Mouse (Mus musculus) neural tube, embryonic 13.5 days (tissue): ENCODE results near the gene Bace2. TPM values are rescaled to one million over a fixed set of nuclear protein-coding genes. Genes with fewer than 3 reads are reported as not detected.

Experiments used
- ATAC-seq: fragments of 200-750 bp; cut with Nextera tagmentation; 2 replicates; pipeline ENCODE4 v1.8.0; 2017; ENCODE audit warnings: low read depth, mild to moderate bottlenecking, moderate TSS enrichment, moderate library complexity
- H3K27ac ChIP-seq: fragments of 300-500 bp; sonication (generic); replicated peaks from 2 replicates; pipeline ENCODE4 v1.5.1; 2015; ENCODE audit warnings: moderate library complexity, mild to moderate bottlenecking, inconsistent platforms
- H3K27me3 ChIP-seq: fragments of 300-500 bp; sonication (generic); 2 replicates; pipeline ENCODE4 v1.6.1; 2015; ENCODE audit warnings: mild to moderate bottlenecking, inconsistent platforms
- H3K36me3 ChIP-seq: fragments of 300-500 bp; sonication (generic); 2 replicates; pipeline ENCODE4 v1.6.1; 2015; ENCODE audit warnings: mild to moderate bottlenecking, inconsistent platforms
- H3K4me1 ChIP-seq: fragments of 300-500 bp; sonication (generic); replicated peaks from 2 replicates; pipeline ENCODE4 v1.6.1; 2015; ENCODE audit warnings: inconsistent platforms
- H3K4me2 ChIP-seq: fragments of 300-500 bp; sonication (generic); 2 replicates; pipeline ENCODE4 v1.6.1; 2015; ENCODE audit warnings: inconsistent platforms, mild to moderate bottlenecking, moderate library complexity
- H3K4me3 ChIP-seq: fragments of 300-500 bp; sonication (generic); 2 replicates; pipeline ENCODE4 v1.5.1; 2015; ENCODE audit warnings: mild to moderate bottlenecking, inconsistent platforms
- H3K9ac ChIP-seq: fragments of 300-500 bp; sonication (generic); 2 replicates; pipeline ENCODE4 v1.6.1; 2015; ENCODE audit warnings: moderate library complexity, mild to moderate bottlenecking, inconsistent platforms
- H3K9me3 ChIP-seq: fragments of 300-500 bp; sonication (generic); 2 replicates; pipeline ENCODE4 v1.6.1; 2016; ENCODE audit warnings: inconsistent platforms
- WGBS: fragments of 180-500 bp; shearing (Covaris S2); methylation state at CpG from one replicate; pipeline ENCODE4 v1.1.7; 2015; 5-methylcytosine and 5-hydroxymethylcytosine counted together
- polyA plus RNA-seq: library from polyadenylated mRNA; unstranded; fragments of >200 nt; fragmentation: Nextera tagmentation; extraction: Ambion mirVana; gene quantifications from 2 replicates; pipeline ENCODE4 v1.2.1, GENCODE M21; 2015

Bace2 gene
- polyA plus RNA-seq: 4.7 and 6.0 TPM in 2 replicates

DNA sequence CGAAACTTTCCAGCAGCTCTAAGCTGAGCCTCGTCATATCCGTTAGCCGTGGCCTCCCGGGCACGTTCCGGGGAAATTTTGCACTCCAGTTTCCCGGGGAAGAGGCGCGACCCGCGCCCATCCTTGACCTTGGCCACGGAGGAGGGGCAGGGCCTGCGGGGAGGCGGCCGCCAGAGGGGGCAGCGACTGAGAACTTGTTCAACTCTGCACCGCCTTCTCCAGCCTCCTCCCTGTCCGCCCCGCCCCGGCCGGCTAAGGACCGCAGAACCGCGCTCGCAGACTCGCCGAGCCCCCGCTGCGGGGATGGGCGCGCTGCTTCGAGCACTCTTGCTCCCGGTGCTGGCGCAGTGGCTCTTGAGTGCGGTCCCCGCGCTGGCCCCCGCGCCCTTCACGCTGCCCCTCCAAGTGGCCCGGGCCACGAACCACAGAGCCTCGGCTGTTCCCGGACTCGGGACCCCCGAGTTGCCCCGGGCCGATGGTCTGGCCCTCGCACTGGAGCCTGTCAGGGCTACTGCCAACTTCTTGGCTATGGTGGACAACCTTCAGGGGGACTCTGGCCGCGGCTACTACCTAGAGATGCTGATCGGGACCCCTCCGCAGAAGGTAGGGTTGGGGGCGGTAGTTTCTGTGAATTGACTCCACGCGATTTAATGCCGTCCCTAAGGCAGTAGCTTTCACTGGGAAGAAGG lies at the start of gene Bace2:
Gene Bace2 (plus strand): TSS at position 244 of the 689 bp plus-strand sequence.
- peaks cover 67% of the 10 kb centered on the region for H3K27me3 ChIP-seq
- no peaks in the 10 kb centered on the region for H3K9me3 ChIP-seq
- peak within 1 kb of the TSS; percentile 50 for H3K4me3 ChIP-seq
- H3K27ac ChIP-seq: no peak within 1 kb of the TSS
- WGBS: under 1% methylated on average over 58 of the region's 58 CpGs
- peak; percentile 60 for ATAC-seq
- peaks cover 25% of the 10 kb centered on the region for H3K4me1 ChIP-seq
- H3K36me3 ChIP-seq: no peaks in the 10 kb centered on the region
- peak within 1 kb of the TSS; percentile 59 for H3K9ac ChIP-seq
- peak within 1 kb of the TSS; percentile 98 for H3K4me2 ChIP-seq

DNA sequence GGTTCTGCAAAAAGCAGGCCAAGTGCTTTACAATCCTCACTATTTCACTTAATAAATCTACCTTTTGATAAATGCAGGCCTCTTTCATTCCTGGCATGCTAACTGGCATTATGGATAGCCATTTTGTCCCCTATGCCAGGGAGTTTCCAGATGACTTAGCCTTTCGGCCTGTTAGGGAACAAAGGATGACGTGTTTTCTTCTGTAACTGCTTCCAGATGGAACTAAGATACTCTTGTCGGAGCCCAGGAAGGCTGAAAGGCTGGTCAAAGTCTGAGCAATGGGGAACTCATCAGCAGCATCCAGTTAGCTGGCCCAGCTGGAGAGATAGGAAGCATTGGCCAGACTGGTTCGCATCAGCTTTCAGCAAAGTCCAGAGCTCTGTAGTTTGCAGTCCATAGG lies 48.9 kb upstream of the Bace2 start:
- Histone ChIP-seq H3K4me1 (no peaks in the 10 kb centered on the region), H3K4me2 (no peak overlapping the region), H3K36me3 (no peaks in the 10 kb centered on the region), H3K27ac (no peak overlapping the region), H3K27me3 (no peaks in the 10 kb centered on the region), H3K9me3 (no peaks in the 10 kb centered on the region), H3K9ac (no peak overlapping the region), H3K4me3 (no peak overlapping the region)
- no peak for ATAC-seq
- WGBS: 66% methylated on average over 4 of the region's 4 CpGs

- WGBS: 48% methylated on average over 4 of the region's 4 CpGs
- no peak for ATAC-seq
- Histone ChIP-seq H3K4me3 (no peak overlapping the region), H3K27me3 (no peaks in the 10 kb centered on the region), H3K9ac (no peak overlapping the region), H3K36me3 (no peaks in the 10 kb centered on the region), H3K9me3 (no peaks in the 10 kb centered on the region), H3K4me1 (peaks cover 4% of the 10 kb centered on the region), H3K27ac (no peak overlapping the region), H3K4me2 (no peak overlapping the region)
These were observed 46.6 kb upstream of the Bace2 start for GRCm38 (mm10) chr16:97309796-97310569.

DNA sequence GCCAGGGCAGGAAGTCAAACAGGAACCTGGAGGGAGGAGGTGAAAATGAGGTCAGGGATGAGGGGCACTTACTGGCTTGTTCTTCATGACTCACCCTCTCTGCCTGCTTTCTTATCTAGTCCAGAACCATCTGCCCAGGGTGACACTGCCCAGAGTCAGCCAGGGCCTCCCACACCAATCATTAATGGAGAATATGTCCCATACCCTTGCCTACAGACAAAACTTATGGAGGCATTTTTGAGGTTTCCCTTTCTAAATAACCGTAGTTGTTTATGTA lies 46.0 kb upstream of the Bace2 start:
- no peaks in the 10 kb centered on the region for H3K27me3 ChIP-seq
- no peak overlapping the region for H3K4me2 ChIP-seq
- WGBS: 93% methylated on average over 1 of the region's 1 CpGs
- H3K4me1 ChIP-seq: peaks cover 4% of the 10 kb centered on the region
- H3K27ac ChIP-seq: no peak overlapping the region
- H3K9me3 ChIP-seq: no peaks in the 10 kb centered on the region
- no peak for ATAC-seq
- no peak overlapping the region for H3K4me3 ChIP-seq
- no peaks in the 10 kb centered on the region for H3K36me3 ChIP-seq
- no peak overlapping the region for H3K9ac ChIP-seq

DNA sequence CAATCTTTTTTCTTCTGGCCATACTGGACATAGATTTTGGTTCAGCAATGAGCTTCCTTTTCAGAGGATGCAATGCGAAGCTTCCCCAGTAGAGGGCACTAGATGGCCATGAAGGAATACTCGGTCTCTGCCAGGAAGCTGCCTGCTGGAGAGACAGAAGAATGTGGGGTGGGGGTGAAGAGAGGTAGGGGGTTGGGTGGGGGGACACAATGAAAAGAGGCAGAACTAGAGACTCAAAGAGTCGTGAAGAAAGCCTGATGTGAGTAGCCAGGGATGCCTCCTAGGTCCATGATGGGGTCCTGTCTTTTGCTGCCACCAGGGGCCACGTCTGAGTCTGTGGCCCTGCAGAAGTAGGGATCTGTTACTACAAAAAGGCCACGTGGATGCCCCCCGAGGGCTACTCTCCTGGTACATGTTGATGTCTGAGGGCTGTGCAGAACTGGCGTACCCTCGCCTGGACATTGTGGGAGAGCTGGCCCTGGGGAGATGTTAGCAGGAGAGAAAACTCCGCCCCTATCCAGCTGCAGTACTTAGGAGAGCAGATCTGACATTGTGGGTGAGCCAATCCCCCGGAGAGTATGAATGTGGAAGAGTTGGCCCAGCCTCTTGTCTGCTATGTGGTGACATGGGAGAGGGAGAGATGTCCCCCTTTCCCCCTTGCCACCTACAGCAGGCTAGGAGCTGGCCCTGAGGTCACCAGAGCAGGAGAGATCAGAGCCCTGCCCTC lies 43.4 kb upstream of the Bace2 start:
- peaks cover 4% of the 10 kb centered on the region for H3K4me1 ChIP-seq
- no peak overlapping the region for H3K4me2 ChIP-seq
- no peak overlapping the region for H3K4me3 ChIP-seq
- H3K27ac ChIP-seq: no peak overlapping the region
- H3K36me3 ChIP-seq: no peaks in the 10 kb centered on the region
- peak; percentile 59; the same call in 1 of the 2 replicates for ATAC-seq
- H3K9me3 ChIP-seq: no peaks in the 10 kb centered on the region
- H3K27me3 ChIP-seq: no peaks in the 10 kb centered on the region
- WGBS: 38% methylated on average over 10 of the region's 10 CpGs
- H3K9ac ChIP-seq: no peak overlapping the region

DNA sequence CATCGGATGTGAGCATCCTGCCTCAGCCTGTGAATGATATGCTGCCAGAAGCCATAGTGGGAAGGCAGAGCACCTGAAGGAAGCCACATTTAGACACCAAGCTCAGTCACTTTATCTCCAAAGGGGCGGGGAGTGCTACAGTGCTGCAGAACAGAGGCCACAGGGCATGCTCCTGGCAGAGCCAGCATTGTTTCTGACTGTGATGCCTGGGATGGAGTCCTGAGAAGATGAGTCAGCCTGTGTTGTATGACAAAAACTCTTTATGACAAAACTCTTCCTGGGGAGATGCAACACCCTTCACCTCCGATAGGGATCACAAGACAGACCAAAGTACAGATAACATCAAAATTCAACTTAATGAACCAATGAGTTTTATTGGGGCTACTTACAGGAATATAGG lies 35.0 kb upstream of the Bace2 start:
- 91% methylated on average over 3 of the region's 3 CpGs for WGBS
- Histone ChIP-seq H3K9ac (no peak overlapping the region), H3K36me3 (no peaks in the 10 kb centered on the region), H3K4me1 (no peaks in the 10 kb centered on the region), H3K9me3 (no peaks in the 10 kb centered on the region), H3K27me3 (no peaks in the 10 kb centered on the region), H3K4me3 (no peak overlapping the region), H3K4me2 (no peak overlapping the region), H3K27ac (no peak overlapping the region)
- ATAC-seq: no peak

DNA sequence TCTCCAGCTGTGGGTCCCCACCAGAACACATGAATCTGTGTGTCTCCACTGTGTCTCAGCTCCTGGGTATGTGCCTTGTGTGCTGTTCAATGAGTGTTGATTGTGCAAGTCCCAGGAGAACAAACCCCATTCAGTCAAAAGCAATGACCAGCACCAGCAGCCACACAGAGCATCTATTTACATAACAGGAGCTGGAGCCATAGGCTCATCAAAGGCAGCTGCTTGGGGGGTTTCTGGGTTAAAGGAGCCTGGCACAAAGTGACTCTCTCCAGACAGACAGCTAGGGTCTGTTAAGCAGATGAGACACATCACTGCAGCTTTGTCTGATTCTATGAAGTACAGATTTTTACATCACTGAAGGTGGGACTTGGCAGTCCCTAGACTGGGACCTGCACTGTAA lies 33.9 kb upstream of the Bace2 start:
- Histone ChIP-seq H3K4me3 (no peak overlapping the region), H3K27me3 (no peaks in the 10 kb centered on the region), H3K27ac (no peak overlapping the region), H3K4me2 (no peak overlapping the region), H3K4me1 (no peaks in the 10 kb centered on the region), H3K36me3 (no peaks in the 10 kb centered on the region), H3K9me3 (no peaks in the 10 kb centered on the region), H3K9ac (no peak overlapping the region)
- no peak for ATAC-seq

GRCm38 (mm10) chr16:97325975-97326374 lies 30.6 kb upstream of the Bace2 start:
- WGBS: 39% methylated on average over 8 of the region's 8 CpGs
- H3K4me1 ChIP-seq: no peaks in the 10 kb centered on the region
- H3K9ac ChIP-seq: no peak overlapping the region
- H3K4me3 ChIP-seq: no peak overlapping the region
- no peaks in the 10 kb centered on the region for H3K27me3 ChIP-seq
- no peak for ATAC-seq
- no peaks in the 10 kb centered on the region for H3K9me3 ChIP-seq
- no peak overlapping the region for H3K27ac ChIP-seq
- no peaks in the 10 kb centered on the region for H3K36me3 ChIP-seq
- no peak overlapping the region for H3K4me2 ChIP-seq

DNA sequence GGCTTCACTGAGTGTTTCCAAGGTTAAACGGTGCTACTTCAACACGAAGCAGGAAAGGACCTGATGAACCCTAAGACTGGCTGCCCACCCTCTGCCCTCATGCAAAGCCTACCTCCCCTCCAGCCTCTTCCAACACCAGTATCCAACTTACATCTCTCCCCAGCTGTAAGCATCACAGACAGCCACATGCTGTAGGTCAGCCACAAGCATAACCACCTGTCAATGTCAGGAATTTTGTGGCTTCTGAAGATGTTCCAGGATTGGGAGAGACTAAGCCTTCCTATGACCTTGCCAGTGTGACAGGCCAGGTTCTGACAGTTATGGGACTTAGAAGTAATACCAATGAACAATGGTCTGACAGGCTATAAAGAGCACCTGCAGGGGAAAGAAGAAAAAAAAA lies 27.9 kb upstream of the Bace2 start:
- H3K27me3 ChIP-seq: no peaks in the 10 kb centered on the region
- H3K9me3 ChIP-seq: no peaks in the 10 kb centered on the region
- no peak overlapping the region for H3K4me3 ChIP-seq
- H3K4me2 ChIP-seq: no peak overlapping the region
- ATAC-seq: no peak
- no peak overlapping the region for H3K27ac ChIP-seq
- 85% methylated on average over 2 of the region's 2 CpGs for WGBS
- H3K4me1 ChIP-seq: no peaks in the 10 kb centered on the region
- no peak overlapping the region for H3K9ac ChIP-seq
- no peaks in the 10 kb centered on the region for H3K36me3 ChIP-seq

GRCm38 (mm10) chr16:97353013-97353412 lies 3.5 kb upstream of the Bace2 start:
- no peak overlapping the region for H3K27ac ChIP-seq
- no peak overlapping the region for H3K4me2 ChIP-seq
- H3K4me3 ChIP-seq: no peak overlapping the region
- peaks cover 23% of the 10 kb centered on the region for H3K4me1 ChIP-seq
- H3K27me3 ChIP-seq: peaks cover 34% of the 10 kb centered on the region
- WGBS: 89% methylated on average over 2 of the region's 2 CpGs
- H3K36me3 ChIP-seq: no peaks in the 10 kb centered on the region
- H3K9ac ChIP-seq: no peak overlapping the region
- no peak for ATAC-seq
- no peaks in the 10 kb centered on the region for H3K9me3 ChIP-seq

DNA sequence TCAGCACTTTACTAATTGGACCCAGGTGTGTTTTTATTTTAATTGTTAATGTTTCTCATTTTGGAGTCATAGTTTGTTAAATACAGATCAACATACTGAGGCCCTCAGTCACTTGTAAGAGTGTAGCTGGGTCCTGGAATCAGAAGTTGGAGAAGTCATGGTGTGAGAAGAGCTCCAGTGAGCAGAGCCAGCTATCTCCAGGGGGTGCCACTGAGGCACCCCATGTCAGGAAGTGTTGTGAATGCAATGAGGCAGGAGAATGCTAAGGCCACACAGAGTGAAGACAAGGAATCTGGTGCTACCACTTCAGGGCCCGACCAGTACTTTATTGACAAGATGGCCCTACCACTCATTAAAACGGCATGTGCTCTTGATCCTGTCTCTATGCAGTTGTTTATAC lies 1.9 kb upstream of the Bace2 start:
- Histone ChIP-seq H3K27ac (no peak overlapping the region), H3K4me3 (no peak overlapping the region), H3K36me3 (no peaks in the 10 kb centered on the region), H3K4me2 (no peak overlapping the region), H3K9me3 (no peaks in the 10 kb centered on the region), H3K27me3 (peaks cover 50% of the 10 kb centered on the region), H3K9ac (no peak overlapping the region), H3K4me1 (peaks cover 25% of the 10 kb centered on the region)
- no peak for ATAC-seq
- WGBS: 65% methylated on average over 2 of the region's 2 CpGs

DNA sequence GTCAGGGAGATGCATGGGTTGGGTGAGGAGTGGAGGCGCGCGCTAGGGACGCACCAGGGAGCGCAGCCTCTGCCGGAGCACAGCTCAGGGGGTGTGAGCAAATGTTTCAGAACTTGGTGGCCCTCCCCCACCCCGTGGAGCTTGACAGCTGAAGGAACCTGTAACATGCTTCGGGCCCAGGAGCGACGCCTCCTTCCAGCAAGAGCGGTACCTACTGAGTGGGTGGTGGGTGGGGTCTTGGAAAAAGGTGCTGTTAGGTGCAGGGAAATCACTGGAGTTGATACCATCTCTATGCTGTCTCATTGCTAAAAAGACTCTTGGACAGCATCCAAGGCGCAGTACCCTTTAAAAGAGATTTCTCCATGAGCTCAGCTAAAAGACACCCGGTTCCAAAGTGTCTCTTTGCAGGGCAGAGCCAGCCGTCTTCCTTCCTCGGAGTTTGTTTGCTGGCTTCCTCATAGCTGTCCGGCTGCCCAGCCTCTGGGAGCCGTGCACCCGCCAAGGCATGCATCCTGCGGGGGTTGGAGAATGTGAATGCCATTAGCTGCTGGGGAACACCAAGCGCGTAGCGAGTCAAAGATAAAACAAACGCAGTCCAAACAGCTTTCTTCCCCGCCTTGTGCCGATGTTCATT lies 763 bp downstream of the Bace2 start:
- Histone ChIP-seq H3K36me3 (no peaks in the 10 kb centered on the region), H3K4me1 (peaks cover 25% of the 10 kb centered on the region), H3K9ac (peak overlapping the region; percentile 59), H3K4me2 (peak overlapping the region; percentile 98), H3K4me3 (peak overlapping the region; percentile 50), H3K9me3 (no peaks in the 10 kb centered on the region), H3K27ac (no peak overlapping the region), H3K27me3 (peaks cover 67% of the 10 kb centered on the region)
- WGBS: under 1% methylated on average over 25 of the region's 25 CpGs
- peak; percentile 74 for ATAC-seq
